Mouse (Mus musculus): ENCODE measurements around the gene Qk. TPM values are rescaled to one million over a fixed set of nuclear protein-coding genes. Genes with fewer than 3 reads are reported as not detected.

Qk gene
- polyA plus RNA-seq, 1 experiment from 2014 or later, result 37.3 TPM

DNA sequence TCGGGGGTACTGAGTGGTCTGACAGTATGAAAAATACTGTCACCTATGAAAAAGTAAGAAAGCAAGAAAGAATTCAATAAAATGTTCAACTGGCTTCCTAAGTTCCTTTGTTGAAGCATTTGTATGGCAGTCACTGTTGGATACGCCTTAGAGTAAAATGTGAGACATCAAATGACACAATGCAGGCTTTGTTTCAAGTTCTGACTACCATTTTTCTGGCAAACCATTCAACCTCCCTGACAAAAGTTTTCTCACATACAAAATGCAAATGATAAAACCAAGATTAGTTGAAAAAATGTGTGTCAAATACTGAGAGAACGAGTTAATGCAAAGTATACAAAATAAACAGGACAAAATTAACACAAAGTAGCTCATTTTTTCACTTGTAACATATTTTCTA, 50.1 kb downstream of the Qk start:
- WGBS, result 79% methylated on average over 3 of the region's 3 CpGs
- ATAC-seq (ENCODE audit: insufficient number of reproducible peaks, insufficient read depth, low FRiP score, low read depth), result no peak

GRCm38 (mm10) chr17:10268468-10268867, 51.2 kb downstream of the Qk start:
- Histone ChIP-seq H3K36me3 (ENCODE audit: control insufficient read depth, insufficient read depth, low read length) (peaks cover under 1% of the 10 kb centered on the region; the same call in 1 of the 2 replicates), H3K4me3 (ENCODE audit: low read depth, low read length) (no peak overlapping the region), H3K4me1 (ENCODE audit: control insufficient read depth, insufficient read depth, low read length) (no peaks in the 10 kb centered on the region), H3K9ac (replicated peaks; ENCODE audit: low read depth, low read length) (no peak overlapping the region), H3K9me3 (ENCODE audit: control insufficient read depth, low read depth, low read length) (no peaks in the 10 kb centered on the region), H3K27me3 (ENCODE audit: control insufficient read depth, insufficient read depth, low read length) (no peaks in the 10 kb centered on the region), H3K27ac (ENCODE audit: low read length) (no peak overlapping the region), H3K4me2 (replicated peaks; ENCODE audit: low read depth, low read length) (no peak overlapping the region)
- ATAC-seq (ENCODE audit: insufficient number of reproducible peaks, insufficient read depth, low FRiP score, low read depth), result no peak
- 82% methylated on average over 1 of the region's 1 CpGs for WGBS

More for the DNA sequence above, 50.1 kb downstream of the Qk start:
- H3K4me3 ChIP-seq (ENCODE audit: low read depth, low read length), result no peak overlapping the region
- H3K4me1 ChIP-seq (ENCODE audit: control insufficient read depth, insufficient read depth, low read length), result no peaks in the 10 kb centered on the region
- no peak overlapping the region for H3K4me2 ChIP-seq (replicated peaks; ENCODE audit: low read depth, low read length)
- no peaks in the 10 kb centered on the region for H3K9me3 ChIP-seq (ENCODE audit: control insufficient read depth, low read depth, low read length)
- no peak overlapping the region for H3K27ac ChIP-seq (ENCODE audit: low read length)
- no peaks in the 10 kb centered on the region for H3K27me3 ChIP-seq (ENCODE audit: control insufficient read depth, insufficient read depth, low read length)
- H3K9ac ChIP-seq (replicated peaks; ENCODE audit: low read depth, low read length), result no peak overlapping the region
- H3K36me3 ChIP-seq (ENCODE audit: control insufficient read depth, insufficient read depth, low read length), result peaks cover 4% of the 10 kb centered on the region; the same call in 1 of the 2 replicates

DNA sequence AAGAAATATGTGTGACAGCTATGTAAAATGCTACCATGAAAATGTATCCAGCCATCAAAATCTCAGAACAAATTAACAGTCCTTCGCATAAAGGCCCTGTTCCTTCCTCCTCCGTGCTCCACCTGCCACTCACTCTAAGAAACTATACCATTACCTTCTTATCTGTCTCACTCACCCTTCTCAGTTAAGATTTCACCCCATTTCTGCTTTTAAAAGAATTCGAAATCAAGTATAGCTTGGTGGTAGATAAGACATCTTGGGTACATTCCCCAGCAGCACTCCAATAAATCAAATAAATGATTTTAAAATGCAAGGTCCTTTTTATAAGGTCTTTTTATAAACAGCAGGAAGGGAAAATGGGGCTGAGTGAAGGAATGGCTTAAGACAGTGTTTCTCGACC, 53.4 kb downstream of the Qk start:
- Histone ChIP-seq H3K36me3 (ENCODE audit: control insufficient read depth, insufficient read depth, low read length) (no peaks in the 10 kb centered on the region), H3K9ac (replicated peaks; ENCODE audit: low read depth, low read length) (no peak overlapping the region)
- 49% methylated on average over 4 of the region's 4 CpGs for WGBS

DNA sequence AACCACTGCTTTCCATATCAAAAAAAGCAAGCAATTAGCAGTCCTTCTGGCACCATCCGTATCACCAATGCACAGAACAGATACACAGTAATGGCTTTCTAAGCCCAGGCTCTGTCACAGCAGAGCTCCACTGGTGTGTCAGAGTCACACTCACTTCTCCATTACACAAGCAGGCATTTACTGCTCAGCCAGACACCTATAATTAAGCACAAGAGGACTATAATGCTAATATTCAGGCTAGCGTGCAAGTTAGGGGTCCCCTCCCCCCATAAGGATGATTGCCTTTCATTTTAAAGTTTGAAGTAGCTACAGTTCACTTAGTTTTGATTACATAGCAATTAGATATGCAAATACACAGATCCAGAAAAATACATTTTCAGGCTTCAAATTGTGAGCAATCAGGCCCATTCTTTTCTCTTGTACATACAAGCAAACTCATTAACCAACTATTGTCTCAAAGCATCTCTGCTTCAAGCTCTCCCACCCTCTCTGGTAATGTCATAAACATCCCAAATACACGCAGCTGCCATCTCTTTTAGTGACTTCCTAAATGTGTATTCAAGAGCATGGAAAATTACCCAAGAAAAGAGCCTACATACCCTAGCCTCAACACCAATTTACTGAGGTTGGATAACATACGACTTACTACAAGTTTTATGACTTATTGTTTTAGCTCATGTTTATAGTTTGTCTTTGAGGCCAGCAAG, 68.2 kb downstream of the Qk start:
- H3K4me2 ChIP-seq (replicated peaks; ENCODE audit: low read depth, low read length), result no peak overlapping the region
- no peaks in the 10 kb centered on the region for H3K27me3 ChIP-seq (ENCODE audit: control insufficient read depth, insufficient read depth, low read length)
- 65% methylated on average over 4 of the region's 4 CpGs for WGBS
- no peak overlapping the region for H3K4me3 ChIP-seq (ENCODE audit: low read depth, low read length)
- no peaks in the 10 kb centered on the region for H3K9me3 ChIP-seq (ENCODE audit: control insufficient read depth, low read depth, low read length)
- H3K27ac ChIP-seq (ENCODE audit: low read length), result no peak overlapping the region
- no peaks in the 10 kb centered on the region for H3K36me3 ChIP-seq (ENCODE audit: control insufficient read depth, insufficient read depth, low read length)
- no peak overlapping the region for H3K9ac ChIP-seq (replicated peaks; ENCODE audit: low read depth, low read length)
- no peaks in the 10 kb centered on the region for H3K4me1 ChIP-seq (ENCODE audit: control insufficient read depth, insufficient read depth, low read length)
- no peak for ATAC-seq (ENCODE audit: insufficient number of reproducible peaks, insufficient read depth, low FRiP score, low read depth)

More for the DNA sequence above, 53.4 kb downstream of the Qk start:
- Histone ChIP-seq H3K4me2 (replicated peaks; ENCODE audit: low read depth, low read length) (no peak overlapping the region), H3K27me3 (ENCODE audit: control insufficient read depth, insufficient read depth, low read length) (no peaks in the 10 kb centered on the region), H3K27ac (ENCODE audit: low read length) (no peak overlapping the region), H3K4me3 (ENCODE audit: low read depth, low read length) (no peak overlapping the region), H3K4me1 (ENCODE audit: control insufficient read depth, insufficient read depth, low read length) (no peaks in the 10 kb centered on the region), H3K9me3 (ENCODE audit: control insufficient read depth, low read depth, low read length) (no peaks in the 10 kb centered on the region)
- ATAC-seq (ENCODE audit: insufficient number of reproducible peaks, insufficient read depth, low FRiP score, low read depth), result no peak

DNA sequence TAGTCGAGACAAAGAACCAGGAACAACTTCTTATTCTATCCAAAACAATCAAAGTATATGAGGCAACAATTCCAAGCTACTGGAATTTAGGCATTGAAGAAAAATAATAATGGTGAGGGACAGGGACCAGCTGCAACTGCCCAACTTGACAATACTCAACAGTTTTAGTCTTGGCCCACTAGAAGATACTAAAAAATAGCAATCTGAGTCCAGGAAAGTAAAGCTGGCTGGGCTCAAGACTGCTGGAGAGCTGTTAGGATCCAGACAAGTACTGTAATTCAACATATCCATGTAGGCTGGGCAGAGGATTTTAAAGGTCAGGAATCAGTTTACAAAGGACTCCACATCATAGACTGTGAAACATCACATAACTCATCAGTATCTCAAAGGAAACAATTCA, 79.6 kb downstream of the Qk start:
- no peaks in the 10 kb centered on the region for H3K4me1 ChIP-seq (ENCODE audit: control insufficient read depth, insufficient read depth, low read length)
- H3K4me2 ChIP-seq (replicated peaks; ENCODE audit: low read depth, low read length), result no peak overlapping the region
- no peaks in the 10 kb centered on the region; the same call in 1 of the 2 replicates for H3K36me3 ChIP-seq (ENCODE audit: control insufficient read depth, insufficient read depth, low read length)
- WGBS, result 69% methylated on average over 1 of the region's 1 CpGs
- H3K27ac ChIP-seq (ENCODE audit: low read length), result no peak overlapping the region
- H3K27me3 ChIP-seq (ENCODE audit: control insufficient read depth, insufficient read depth, low read length), result no peaks in the 10 kb centered on the region
- no peak overlapping the region for H3K4me3 ChIP-seq (ENCODE audit: low read depth, low read length)
- no peak for ATAC-seq (ENCODE audit: insufficient number of reproducible peaks, insufficient read depth, low FRiP score, low read depth)
- H3K9me3 ChIP-seq (ENCODE audit: control insufficient read depth, low read depth, low read length), result no peaks in the 10 kb centered on the region
- no peak overlapping the region for H3K9ac ChIP-seq (replicated peaks; ENCODE audit: low read depth, low read length)

DNA sequence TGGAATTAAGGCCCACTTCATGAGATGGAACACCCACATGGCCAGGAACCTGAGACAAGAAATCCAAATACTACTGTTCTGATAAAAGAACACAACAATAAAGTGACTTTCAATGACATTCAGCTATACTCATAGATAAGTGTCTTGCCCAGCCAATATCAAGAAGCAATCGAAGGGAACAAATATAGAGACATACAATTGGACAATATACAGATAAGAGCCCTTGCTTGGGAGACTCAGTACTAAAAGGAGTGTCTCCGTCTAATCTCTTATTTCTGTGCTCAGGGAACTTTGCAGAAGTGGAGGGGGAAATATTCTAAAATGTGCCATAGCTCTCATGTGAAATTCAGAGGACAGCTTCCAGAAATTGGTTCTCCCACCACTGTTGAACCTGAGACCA, 83.1 kb downstream of the Qk start:
- H3K4me3 ChIP-seq (ENCODE audit: low read depth, low read length), result no peak overlapping the region
- no peaks in the 10 kb centered on the region for H3K4me1 ChIP-seq (ENCODE audit: control insufficient read depth, insufficient read depth, low read length)
- H3K36me3 ChIP-seq (ENCODE audit: control insufficient read depth, insufficient read depth, low read length), result no peaks in the 10 kb centered on the region; the same call in 1 of the 2 replicates
- no peak overlapping the region for H3K4me2 ChIP-seq (replicated peaks; ENCODE audit: low read depth, low read length)
- WGBS, result 92% methylated on average over 2 of the region's 2 CpGs
- no peaks in the 10 kb centered on the region for H3K27me3 ChIP-seq (ENCODE audit: control insufficient read depth, insufficient read depth, low read length)
- no peaks in the 10 kb centered on the region for H3K9me3 ChIP-seq (ENCODE audit: control insufficient read depth, low read depth, low read length)
- no peak for ATAC-seq (ENCODE audit: insufficient number of reproducible peaks, insufficient read depth, low FRiP score, low read depth)
- H3K27ac ChIP-seq (ENCODE audit: low read length), result no peak overlapping the region
- H3K9ac ChIP-seq (replicated peaks; ENCODE audit: low read depth, low read length), result no peak overlapping the region

GRCm38 (mm10) chr17:10232406-10232805, 87.2 kb downstream of the Qk start:
- H3K4me2 ChIP-seq (replicated peaks; ENCODE audit: low read depth, low read length), result no peak overlapping the region
- WGBS, result 88% methylated on average over 3 of the region's 3 CpGs

DNA sequence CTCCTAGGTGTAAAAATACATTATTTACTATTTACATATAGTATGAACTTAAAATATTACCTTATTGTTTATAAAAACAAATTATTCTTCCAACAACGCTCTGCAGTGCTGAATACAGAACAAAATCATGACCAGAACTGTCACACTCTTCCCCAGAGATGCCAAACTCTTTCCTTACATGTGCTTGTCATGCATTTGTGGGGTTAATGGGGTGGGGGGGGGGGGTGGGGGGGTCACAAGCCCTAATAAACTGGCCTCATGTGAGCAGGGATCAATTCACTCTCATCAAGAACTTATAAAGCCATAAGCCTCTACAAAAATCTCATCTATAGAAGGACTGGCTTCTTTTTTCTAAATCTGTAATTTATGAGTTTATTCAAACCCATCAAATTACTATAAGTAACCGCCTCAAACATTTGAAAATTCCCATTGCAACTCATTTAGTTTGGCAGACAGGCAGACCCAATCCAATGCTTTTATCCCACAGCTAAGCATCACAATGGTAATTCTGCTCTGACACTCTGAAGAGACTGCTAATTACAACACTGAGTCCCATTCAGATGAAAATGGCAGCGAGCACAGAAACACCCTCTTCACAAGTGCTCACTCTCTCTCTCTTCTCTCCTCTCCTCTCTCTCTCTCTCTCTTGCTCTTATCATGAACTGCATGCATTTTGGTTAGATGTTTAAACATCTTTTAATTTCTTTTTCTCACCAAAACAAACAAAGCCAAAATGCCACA, 91.7 kb downstream of the Qk start:
- H3K4me2 ChIP-seq (replicated peaks; ENCODE audit: low read depth, low read length), result no peak overlapping the region
- H3K4me1 ChIP-seq (ENCODE audit: control insufficient read depth, insufficient read depth, low read length), result no peaks in the 10 kb centered on the region
- no peak overlapping the region for H3K27ac ChIP-seq (ENCODE audit: low read length)
- no peak for ATAC-seq (ENCODE audit: insufficient number of reproducible peaks, insufficient read depth, low FRiP score, low read depth)
- no peaks in the 10 kb centered on the region for H3K36me3 ChIP-seq (ENCODE audit: control insufficient read depth, insufficient read depth, low read length)
- 74% methylated on average over 3 of the region's 3 CpGs for WGBS
- H3K9ac ChIP-seq (replicated peaks; ENCODE audit: low read depth, low read length), result no peak overlapping the region
- H3K4me3 ChIP-seq (ENCODE audit: low read depth, low read length), result no peak overlapping the region
- no peaks in the 10 kb centered on the region for H3K9me3 ChIP-seq (ENCODE audit: control insufficient read depth, low read depth, low read length)
- no peaks in the 10 kb centered on the region for H3K27me3 ChIP-seq (ENCODE audit: control insufficient read depth, insufficient read depth, low read length)

More at GRCm38 (mm10) chr17:10232406-10232805, 87.2 kb downstream of the Qk start:
- no peak overlapping the region for H3K27ac ChIP-seq (ENCODE audit: low read length)
- no peaks in the 10 kb centered on the region; the same call in 1 of the 2 replicates for H3K36me3 ChIP-seq (ENCODE audit: control insufficient read depth, insufficient read depth, low read length)
- H3K9ac ChIP-seq (replicated peaks; ENCODE audit: low read depth, low read length), result no peak overlapping the region
- H3K4me3 ChIP-seq (ENCODE audit: low read depth, low read length), result no peak overlapping the region
- no peaks in the 10 kb centered on the region for H3K9me3 ChIP-seq (ENCODE audit: control insufficient read depth, low read depth, low read length)
- no peak for ATAC-seq (ENCODE audit: insufficient number of reproducible peaks, insufficient read depth, low FRiP score, low read depth)
- H3K27me3 ChIP-seq (ENCODE audit: control insufficient read depth, insufficient read depth, low read length), result no peaks in the 10 kb centered on the region
- no peaks in the 10 kb centered on the region for H3K4me1 ChIP-seq (ENCODE audit: control insufficient read depth, insufficient read depth, low read length)

Measured in stomach, embryonic 14.5 days (tissue).